Mouse (Mus musculus): Measurements from ENCODE around the gene Hist1h3a. TPM values are rescaled to one million over a fixed set of nuclear protein-coding genes. Genes with fewer than 3 reads are reported as not detected.
"Not testable (repeated sequence)": the region's sequence is repeated elsewhere in the genome, so short reads cannot be mapped to it uniquely, and the experiment has no call there.

Gene Hist1h3a
- total RNA-seq, 2 experiments from 2014 or later, result 9.9 to 14.4 TPM

DNA sequence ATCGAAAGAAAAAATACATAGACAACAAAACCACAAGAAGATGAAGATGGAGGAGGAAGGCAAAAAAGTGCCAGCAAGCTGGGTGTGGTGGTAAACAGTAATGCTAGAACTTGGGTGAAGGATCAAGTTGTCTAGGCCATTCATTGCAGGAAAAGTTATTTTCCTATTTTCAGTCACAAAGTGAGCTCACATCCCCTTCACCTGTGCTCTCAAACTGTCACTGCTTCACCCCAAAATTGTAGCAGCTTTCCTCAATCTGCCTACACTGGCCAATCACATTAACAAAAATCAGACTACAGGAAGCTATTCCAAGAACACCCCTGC, 2.3 kb downstream of the Hist1h3a start:
- DNase-seq, result no peak
- intact Hi-C loops (cut with DNase I), result loop anchor here (10.0 kb wide), 1 partner anchor 1715 kb away; the partner anchor contains the start of genes Hist1h2ag, Hist1h2bj and Hist1h4i

DNA sequence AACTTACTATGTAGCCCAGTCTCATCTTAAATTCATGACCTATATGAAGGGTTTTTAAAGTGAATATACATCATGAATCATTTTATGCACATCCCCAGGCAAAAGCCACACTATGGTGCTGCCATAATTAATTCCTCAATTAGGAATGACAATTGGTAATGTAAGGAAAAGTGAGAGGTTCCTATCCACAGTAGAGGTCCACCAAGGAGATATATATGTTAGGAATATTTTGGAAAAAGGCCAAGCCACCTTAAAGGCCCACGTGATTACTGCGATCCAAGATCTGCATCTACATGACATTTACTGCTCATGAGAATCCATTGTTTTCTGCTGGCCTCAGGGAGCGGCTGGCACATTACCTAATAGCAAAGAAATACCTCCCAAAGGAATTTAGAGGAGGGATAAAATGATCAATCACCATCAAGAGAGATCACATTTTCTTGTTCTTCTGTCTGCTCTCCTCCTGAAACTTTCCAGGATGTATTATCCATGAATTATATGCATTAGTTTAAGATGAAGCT, 2.9 kb downstream of the Hist1h3a start:
- intact Hi-C loops (cut with DNase I), result loop anchor here (10.0 kb wide), 1 partner anchor 1715 kb away; the partner anchor contains the start of genes Hist1h2ag, Hist1h2bj and Hist1h4i
- DNase-seq, result no peak

DNA sequence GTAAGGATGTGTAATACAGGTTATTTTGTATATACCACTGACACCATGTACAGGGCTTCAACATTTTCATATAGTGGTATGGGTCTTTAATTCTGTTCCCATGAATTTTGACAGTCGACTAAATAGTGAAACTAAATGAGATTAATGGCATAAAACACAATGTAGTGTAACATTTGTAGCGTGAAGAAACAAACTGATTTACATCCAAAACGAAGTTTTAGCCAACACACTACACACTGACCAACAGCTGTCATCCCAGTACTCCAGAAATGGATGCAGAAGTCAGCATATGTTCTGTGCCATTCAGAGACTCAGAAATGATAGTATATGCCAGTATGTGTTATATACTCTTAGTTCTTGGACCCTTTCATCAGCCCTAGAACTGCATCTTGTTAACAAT, 4.3 kb downstream of the Hist1h3a start:
- intact Hi-C loops (cut with DNase I), result loop anchor here (10.0 kb wide), 1 partner anchor 1713 kb away; the partner anchor contains the start of genes Hist1h2ag, Hist1h2bj and Hist1h4i
- no peak for DNase-seq

DNA sequence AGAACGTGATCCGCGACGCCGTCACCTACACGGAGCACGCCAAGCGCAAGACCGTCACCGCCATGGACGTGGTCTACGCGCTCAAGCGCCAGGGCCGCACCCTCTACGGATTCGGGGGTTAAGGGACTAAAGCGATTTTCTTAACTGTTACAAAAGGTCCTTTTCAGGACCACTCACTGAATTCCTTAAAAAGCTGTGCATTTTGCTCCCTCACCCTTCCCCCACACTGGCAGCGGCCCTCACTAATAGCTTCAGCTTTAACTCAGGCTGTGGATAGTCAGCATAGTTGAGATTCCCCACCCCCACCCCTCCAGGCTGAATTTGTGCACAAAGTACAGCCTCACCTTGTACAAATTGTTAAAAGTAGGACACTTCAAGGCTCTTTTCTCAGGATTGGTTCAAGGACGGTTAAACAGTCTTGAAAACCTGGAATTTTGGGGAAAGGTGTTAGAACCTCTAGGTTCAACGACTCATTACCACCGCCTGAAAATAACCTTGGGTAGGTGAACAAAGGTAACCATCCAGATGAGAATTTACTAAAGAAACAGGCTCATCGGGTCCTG, 4.9 kb downstream of the Hist1h3a start:
- DNase-seq, result no peak
- intact Hi-C loops (cut with DNase I), result loop anchor here (10.0 kb wide), 1 partner anchor 1712 kb away; the partner anchor contains the start of genes Hist1h2ag, Hist1h2bj and Hist1h4i

DNA sequence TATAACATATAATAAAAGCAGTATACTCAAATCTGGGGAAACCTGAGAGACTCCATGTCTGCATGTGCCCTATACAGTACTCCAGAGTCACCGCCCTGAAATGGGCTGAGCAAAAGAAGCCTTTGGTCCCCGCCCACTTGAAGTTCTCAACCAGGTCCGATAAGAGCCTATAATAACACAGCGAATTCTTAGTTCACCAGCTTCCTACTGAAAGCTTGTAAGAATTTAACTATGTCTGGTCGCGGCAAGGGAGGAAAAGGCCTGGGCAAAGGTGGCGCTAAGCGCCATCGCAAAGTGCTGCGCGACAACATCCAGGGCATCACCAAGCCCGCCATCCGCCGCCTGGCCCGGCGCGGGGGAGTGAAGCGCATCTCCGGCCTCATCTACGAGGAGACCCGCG, 5.4 kb downstream of the Hist1h3a start, which contains the start of gene Hist1h4b:
Gene Hist1h4b, plus strand, starts transcription at position 224 of the 400 bp plus-strand sequence.
- intact Hi-C loops (cut with DNase I), result loop anchor here (10.0 kb wide), 1 partner anchor 1712 kb away; the partner anchor contains the start of genes Hist1h2ag, Hist1h2bj and Hist1h4i
- peak; percentile 47 to 70 for DNase-seq

DNA sequence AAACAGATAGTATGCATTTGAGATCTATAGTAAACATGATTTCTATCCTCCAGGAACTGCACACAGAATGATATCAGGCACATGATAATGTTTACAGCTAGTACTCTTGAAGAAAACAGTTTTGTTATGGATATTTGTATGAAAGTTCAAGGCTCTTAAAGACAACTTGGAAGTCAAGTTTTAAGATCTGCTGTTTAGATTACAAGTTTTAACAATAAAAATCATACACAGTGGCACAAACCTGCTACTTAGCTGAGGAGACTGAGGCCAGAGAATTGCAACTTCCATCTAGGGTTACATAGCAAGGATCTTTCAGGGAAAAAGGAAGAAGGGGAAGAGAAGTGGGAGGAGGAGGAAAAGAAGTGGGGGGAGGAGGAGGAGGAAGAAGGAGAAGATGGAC, 7.2 kb downstream of the Hist1h3a start:
- no peak for DNase-seq
- intact Hi-C loops (cut with DNase I), result loop anchor here (10.0 kb wide), 1 partner anchor 1710 kb away; the partner anchor contains the start of genes Hist1h2ag, Hist1h2bj and Hist1h4i

DNA sequence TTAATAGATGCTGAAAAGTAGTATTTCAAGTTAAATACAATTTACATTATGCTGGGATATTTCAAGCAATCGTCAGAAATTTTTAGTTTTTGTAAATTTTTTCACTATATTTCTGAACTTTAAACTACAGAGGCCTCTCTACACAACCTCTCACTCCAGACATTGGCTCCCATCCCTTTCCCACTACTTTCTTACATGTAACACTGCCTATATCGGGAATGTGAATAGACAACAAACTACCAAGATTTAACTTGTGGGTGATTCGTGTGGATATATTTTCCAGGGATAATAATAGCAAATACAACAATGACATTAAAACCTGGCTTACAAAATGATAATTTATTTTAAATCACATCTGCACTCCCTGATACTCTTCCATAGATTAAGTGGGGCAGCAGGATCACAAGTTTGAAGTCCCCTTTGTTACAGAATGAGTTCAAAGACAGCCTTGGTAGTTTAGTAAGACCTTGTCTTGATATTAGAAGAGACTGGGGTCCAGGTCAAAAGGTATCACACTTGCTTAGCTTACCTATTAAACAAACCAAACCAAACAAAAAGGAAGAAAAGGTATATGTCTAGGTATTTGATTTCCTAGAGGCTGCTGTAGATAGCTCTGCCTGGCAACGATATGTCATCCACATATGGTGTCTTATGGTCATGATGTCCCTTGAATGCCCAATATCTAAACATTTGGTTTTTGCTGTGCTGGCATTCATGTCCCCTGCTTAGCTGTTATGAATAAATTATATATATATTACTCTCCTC, 8.7 kb downstream of the Hist1h3a start:
- DNase-seq, result no peak
- intact Hi-C loops (cut with DNase I), result loop anchor here (10.0 kb wide), 1 partner anchor 1709 kb away; the partner anchor contains the start of genes Hist1h2ag, Hist1h2bj and Hist1h4i

DNA sequence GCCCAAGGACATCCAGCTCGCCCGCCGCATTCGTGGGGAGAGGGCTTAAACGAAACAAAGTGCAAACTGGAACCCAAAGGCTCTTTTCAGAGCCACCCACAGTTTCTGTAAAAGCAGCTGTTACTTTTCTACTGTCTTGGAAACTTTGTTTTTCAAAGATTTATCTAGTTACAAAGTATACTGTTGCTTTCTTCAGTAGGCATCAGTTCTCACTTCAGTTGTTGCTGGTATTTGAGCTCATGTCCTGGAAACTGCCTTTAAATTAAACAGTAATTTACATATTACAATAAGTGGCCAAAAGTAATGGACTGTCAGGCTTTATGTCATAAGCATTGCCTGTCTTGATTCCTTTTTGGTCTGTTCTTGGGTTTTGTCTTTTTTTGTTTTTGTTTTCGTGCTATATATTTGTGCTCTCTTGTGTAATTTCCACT, 9.4 kb downstream of the Hist1h3a start:
- DNase-seq, result no peak
- intact Hi-C loops (cut with DNase I), result loop anchor here (10.0 kb wide), 1 partner anchor 1708 kb away; the partner anchor contains the start of genes Hist1h2ag, Hist1h2bj and Hist1h4i

DNA sequence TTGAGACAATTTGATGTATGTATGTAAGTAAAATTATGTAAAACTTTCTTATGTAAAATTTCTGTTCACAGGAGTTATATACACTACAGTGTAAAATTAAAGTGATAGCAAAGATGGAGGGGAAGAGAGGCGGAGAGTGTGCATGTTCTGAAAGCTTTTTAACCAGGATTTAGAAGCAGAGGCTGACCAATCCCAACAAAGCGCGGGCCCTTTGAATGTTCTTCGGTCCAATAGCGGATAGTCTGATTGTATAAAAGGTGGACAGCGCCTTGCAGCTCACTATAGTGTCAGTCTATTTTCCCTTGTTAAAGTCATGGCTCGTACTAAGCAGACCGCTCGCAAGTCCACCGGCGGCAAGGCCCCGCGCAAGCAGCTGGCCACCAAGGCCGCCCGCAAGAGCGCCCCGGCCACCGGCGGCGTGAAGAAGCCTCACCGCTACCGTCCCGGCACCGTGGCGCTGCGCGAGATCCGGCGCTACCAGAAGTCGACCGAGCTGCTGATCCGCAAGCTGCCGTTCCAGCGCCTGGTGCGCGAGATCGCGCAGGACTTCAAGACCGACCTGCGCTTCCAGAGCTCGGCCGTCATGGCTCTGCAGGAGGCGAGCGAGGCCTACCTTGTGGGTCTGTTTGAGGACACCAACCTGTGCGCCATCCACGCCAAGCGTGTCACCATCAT, 10.0 kb downstream of the Hist1h3a start, which contains the start of gene Hist1h3b:
Gene Hist1h3b, plus strand, starts transcription at position 201 of the 675 bp plus-strand sequence.
- intact Hi-C loops (cut with DNase I), result loop anchor here (10.0 kb wide), 1 partner anchor 1707 kb away; the partner anchor contains the start of genes Hist1h2ag, Hist1h2bj and Hist1h4i
- DNase-seq, result peak; percentile 63 to 71

DNA sequence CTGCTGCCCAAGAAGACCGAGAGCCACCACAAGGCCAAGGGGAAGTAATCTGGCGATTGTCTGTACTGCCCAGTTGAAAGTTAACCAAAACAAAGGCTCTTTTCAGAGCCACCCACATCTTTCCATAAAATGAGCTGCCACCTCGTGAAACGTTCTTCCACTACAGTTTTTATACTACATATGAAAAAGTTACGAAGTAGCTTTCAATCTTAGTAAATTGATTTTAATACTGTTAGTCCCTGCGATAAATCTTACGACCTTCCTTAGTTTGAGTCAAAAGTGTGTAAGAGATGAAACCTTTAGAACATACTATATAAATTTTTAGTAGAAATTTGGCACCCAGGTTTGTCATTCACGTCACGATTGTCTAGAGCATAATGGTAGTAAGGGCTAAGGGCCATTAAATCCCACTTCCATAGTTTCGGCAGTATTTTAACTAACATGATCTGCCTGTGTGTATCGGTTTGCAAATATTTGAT, 10.7 kb downstream of the Hist1h3a start:
- intact Hi-C loops (cut with DNase I), result loop anchor here (10.0 kb wide), 1 partner anchor 1707 kb away; the partner anchor contains the start of genes Hist1h2ag, Hist1h2bj and Hist1h4i
- no peak for DNase-seq

DNA sequence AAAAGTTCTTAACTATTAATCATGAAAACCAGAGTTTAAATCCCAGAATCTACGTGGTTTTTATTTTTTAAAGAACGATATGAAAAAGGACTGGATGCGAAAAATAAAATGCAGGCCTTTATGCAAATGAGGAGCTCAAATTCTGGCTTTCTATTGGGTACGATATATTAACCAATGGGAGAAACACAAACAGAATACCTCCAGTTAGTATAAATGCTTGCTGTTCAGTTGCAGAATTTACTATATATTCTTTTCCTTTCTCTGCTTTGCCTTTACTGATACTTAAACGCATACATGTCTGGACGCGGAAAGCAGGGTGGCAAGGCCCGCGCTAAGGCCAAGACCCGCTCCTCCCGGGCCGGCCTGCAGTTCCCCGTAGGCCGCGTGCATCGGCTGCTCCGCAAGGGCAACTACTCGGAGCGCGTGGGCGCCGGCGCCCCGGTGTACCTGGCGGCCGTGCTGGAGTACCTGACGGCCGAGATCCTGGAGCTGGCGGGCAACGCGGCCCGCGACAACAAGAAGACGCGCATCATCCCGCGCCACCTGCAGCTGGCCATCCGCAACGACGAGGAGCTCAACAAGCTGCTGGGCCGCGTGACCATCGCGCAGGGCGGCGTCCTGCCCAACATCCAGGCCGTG, 11.2 kb downstream of the Hist1h3a start, which contains the start of gene Hist1h2ab:
Gene Hist1h2ab, plus strand, starts transcription at position 288 of the 639 bp plus-strand sequence.
- DNase-seq, result not testable (repeated sequence)

DNA sequence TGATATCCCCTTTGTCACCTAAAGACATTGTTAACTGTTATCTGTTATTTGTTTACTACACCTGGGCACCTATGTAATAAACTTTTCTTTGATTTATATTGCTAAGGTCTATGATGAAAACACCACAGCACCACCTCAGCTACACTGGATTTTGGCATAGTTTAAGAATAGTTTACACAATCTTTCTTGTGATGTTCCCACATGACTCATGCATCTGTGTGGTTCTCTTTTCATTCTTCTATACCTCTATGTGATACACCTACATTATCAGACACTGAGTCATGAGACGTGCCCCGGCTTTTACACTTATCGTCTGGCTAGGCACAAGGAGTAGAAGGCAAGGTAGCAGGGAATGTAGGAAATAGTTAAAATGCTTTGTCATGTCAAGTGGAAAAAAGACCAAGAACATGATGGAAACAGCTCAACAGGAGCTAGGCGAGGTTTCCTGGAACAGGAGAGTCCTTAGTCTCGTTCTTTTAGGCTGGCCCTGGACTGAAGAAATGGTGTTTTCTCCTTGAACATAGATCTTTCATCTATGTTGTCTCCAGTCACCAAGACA, 12.5 kb downstream of the Hist1h3a start:
- intact Hi-C loops (cut with DNase I), result loop anchor here (5.0 to 10.0 kb wide), 2 partner anchors 167 to 1705 kb away; partner anchors contain the start of genes Hist1h2ag, Hist1h2bj, Hist1h4d and Hist1h4i
- no peak for DNase-seq

More for the DNA sequence above, 11.2 kb downstream of the Hist1h3a start, which contains the start of gene Hist1h2ab:
- intact Hi-C loops (cut with DNase I), result loop anchor here (10.0 kb wide), 1 partner anchor 1706 kb away; the partner anchor contains the start of genes Hist1h2ag, Hist1h2bj and Hist1h4i

DNA sequence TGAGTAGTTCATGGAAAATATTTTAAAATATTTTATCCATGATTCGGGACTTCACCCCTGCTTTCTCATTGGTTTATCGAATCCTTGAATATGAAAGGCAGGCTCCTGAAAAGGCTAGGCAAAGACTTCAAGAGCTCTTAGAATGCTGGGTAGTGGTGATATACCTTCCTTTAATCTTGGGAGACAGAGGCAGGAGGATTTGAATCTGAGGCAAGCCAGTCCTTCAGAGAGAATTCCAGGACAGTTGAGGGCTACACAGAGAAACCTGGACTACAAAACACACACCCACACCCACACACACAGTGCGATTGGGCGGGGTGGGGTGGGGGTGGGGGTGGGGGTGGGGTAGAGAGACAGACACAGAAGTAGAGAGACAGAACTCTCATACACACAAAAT, 14.3 kb downstream of the Hist1h3a start:
- DNase-seq, result no peak
- intact Hi-C loops (cut with DNase I), result loop anchor here (5.0 kb wide), 1 partner anchor 166 kb away; the partner anchor contains the start of gene Hist1h4d

DNA sequence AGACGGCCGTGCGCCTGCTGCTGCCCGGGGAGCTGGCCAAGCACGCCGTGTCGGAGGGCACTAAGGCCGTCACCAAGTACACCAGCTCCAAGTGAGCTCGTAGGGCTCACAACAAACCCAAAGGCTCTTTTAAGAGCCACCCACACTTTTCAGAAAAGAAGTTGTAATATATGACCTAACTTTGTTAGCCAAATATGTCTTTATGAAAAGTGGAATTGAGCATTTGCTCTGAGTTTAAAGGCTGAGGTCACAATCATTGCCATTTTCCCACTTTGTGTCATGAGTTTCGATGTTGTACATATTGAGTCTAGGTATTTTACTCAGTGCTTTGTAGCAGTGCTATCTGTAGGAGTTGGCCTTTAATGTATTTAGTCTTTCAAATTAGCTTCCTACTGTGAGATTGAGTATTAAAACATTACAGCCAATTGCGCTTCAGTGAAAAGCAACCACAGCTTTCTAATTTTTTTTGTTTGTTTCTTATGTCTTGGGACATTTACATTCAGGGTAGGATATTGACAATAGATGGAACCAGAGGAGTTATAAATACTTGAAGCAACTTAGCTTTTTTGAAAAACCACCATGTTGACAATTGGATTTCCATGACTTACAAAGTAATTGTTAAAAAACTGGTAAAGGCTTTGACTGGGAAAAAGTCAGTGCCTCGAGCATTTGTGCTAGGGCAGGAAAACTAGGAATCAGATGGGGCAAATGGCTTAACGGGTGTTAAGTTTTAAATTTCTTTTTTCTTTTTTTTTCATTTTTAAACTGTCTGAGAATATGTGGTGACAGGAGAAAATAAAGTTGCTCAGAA, 14.9 kb downstream of the Hist1h3a start:
- no peak for DNase-seq
- intact Hi-C loops (cut with DNase I), result loop anchor here (5.0 kb wide), 1 partner anchor 165 kb away; the partner anchor contains the start of gene Hist1h4d

DNA sequence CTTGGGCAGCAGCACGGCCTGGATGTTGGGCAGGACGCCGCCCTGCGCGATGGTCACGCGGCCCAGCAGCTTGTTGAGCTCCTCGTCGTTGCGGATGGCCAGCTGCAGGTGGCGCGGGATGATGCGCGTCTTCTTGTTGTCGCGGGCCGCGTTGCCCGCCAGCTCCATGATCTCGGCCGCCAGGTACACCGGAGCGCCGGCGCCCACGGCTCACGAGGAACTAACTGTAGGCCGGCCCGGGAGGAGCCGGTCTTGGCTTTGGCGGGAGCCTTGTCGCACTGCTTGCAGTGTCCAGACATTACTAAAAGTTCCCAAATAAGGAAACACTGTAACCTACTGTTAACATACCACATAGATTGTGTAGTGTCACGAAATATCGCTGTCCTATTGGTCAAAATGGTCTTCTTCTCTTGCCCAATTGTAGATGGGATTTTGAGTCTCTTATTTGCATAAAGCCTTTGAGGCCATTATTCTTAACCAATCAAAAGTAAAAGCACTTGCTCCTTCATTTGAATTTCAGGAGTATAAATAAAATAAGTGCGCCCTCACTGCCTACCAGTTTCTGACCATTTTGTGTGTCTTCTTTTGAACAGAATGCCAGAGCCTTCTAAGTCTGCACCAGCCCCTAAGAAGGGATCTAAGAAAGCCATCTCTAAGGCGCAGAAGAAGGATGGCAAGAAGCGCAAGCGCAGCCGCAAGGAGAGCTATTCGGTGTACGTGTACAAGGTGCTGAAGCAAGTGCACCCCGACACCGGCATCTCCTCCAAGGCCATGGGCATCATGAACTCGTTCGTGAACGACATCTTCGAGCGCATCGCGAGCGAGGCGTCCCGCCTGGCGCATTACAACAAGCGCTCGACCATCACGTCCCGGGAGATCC, 15.7 kb downstream of the Hist1h3a start, which contains the start of gene Hist1h2bb:
Gene Hist1h2bb, plus strand, starts transcription at position 534 of the 880 bp plus-strand sequence.
- intact Hi-C loops (cut with DNase I), result loop anchor here (5.0 kb wide), 1 partner anchor 164 kb away; the partner anchor contains the start of gene Hist1h4d
- DNase-seq, result peak in 1 of 2 experiments; percentile 71
